Mouse (Mus musculus): ENCODE data around the gene Cyp2b10.

DNA sequence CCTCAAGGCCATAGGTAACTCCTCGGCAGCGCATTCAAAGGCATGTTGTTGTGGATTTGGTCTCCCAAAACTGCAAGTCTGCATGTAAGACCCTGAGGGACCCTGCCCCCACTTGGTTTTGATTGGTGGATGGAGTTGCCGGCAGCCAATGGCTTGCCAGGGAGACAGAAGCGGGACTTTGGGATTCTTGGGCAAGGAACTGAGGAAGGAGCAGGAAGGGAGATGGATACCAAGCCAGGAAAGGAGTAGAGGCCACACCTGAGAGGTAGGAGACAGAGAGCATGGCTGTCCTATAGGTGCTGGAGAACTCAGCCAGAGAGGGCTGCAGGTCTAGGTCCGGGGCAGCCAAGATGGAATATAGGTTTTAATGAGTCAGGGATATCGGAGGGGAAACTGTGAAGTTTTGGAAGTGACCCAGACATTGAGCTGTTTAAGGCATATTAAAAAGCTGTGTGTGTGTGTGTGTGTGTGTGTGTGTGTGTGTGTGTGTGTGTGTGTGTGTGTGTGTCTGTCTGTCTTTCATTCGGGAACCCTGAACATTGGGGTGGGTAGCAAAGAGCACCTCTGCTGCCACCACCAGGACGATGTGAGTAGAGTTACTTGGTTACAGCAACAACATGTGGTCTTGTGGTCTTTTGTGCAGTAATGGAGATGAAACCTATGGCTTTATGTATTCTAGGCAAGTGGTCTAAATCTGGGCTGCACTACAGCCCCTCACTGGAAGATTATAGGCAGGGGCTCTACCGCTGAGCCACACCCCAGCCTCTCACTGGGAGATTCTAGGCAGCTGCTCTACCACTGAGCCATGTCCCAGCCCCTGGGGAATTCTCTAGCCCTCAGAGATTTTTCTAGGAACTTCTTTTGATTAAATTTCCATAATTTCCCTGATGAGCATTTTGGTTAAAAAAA is 37.2 kb upstream of the Cyp2b10 start:
- TF ChIP-seq CTCF (IDR thresholded peaks at IDR 0.05; ENCODE audit: insufficient read depth, low read depth, low read length) (no peak), POLR2A (IDR thresholded peaks at IDR 0.05; ENCODE audit: insufficient read depth, low read depth, low read length) (no peak)

Data from olfactory bulb, adult 2 months (tissue).